ENCODE assay signal across 17 mouse cellular contexts in genomic region chr11:66025728-66026127, GRCm38 (mm10).
DNase-seq lines count a peak whose midpoint lies in the region; ATAC-seq lines count a peak whose summit lies in the region.
"Had no signal": no experiment of that assay in that cellular context is flagged by ENCODE, and none has a peak within 500 bp of the region (broad histone marks: within the 10 kb centered on the region; RNA-seq: fewer than 3 reads in every experiment).

No protein-coding gene starts in this region.

- no peaks in the 10 kb centered on the region for H3K36me3 ChIP-seq in stomach, embryonic 15.5 days
- H3K36me3 ChIP-seq: heart, embryonic 13.5 days; hindbrain, embryonic 12.5 days had no signal

- H3K27me3 ChIP-seq in stomach, embryonic 15.5 days (replicated peaks), result no peaks in the 10 kb centered on the region
- H3K27me3 ChIP-seq: heart, embryonic 13.5 days; hindbrain, embryonic 12.5 days had no signal

- intact Hi-C loops in heart, postnatal 25 days (cut with DNase I), result no loop called here

- no peak overlapping the region for H3K9ac ChIP-seq in stomach, embryonic 15.5 days
- H3K9ac ChIP-seq: forebrain, postnatal 0 days; heart, embryonic 13.5 days; hindbrain, embryonic 12.5 days had no signal

- H3K4me3 ChIP-seq in stomach, embryonic 15.5 days (replicated peaks), result no peak overlapping the region
- H3K4me3 ChIP-seq: heart, embryonic 13.5 days; hindbrain, embryonic 12.5 days had no signal

- 21% methylated on average over 1 of the region's 1 CpGs for WGBS in stomach, embryonic 15.5 days

- no peaks in the 10 kb centered on the region for H3K4me1 ChIP-seq in stomach, embryonic 15.5 days
- H3K4me1 ChIP-seq: heart, embryonic 13.5 days; hindbrain, embryonic 12.5 days had no signal

- no peak overlapping the region for H3K4me2 ChIP-seq in stomach, embryonic 15.5 days
- H3K4me2 ChIP-seq: heart, embryonic 13.5 days; hindbrain, embryonic 12.5 days had no signal

- H3K9me3 ChIP-seq in stomach, embryonic 15.5 days, result no peaks in the 10 kb centered on the region
- H3K9me3 ChIP-seq: heart, embryonic 13.5 days; hindbrain, embryonic 12.5 days had no signal

- no peak overlapping the region for H3K27ac ChIP-seq in stomach, embryonic 15.5 days
- H3K27ac ChIP-seq: heart, embryonic 13.5 days; hindbrain, embryonic 12.5 days had no signal

- ATAC-seq in stomach, embryonic 15.5 days (ENCODE audit: insufficient read depth, low FRiP score, low read depth), result peak; percentile 71; the same call in 1 of the 2 replicates
- ATAC-seq: forebrain, postnatal 0 days; hindbrain, embryonic 16.5 days; inflammation-experienced regulatory T-cells, adult 6 months had no signal

- DNase-seq in heart, adult 11 months, result peak; percentile 29
- no peak for DNase-seq in heart, postnatal 25 days (ENCODE audit: low spot score)
- DNase-seq in retina, embryonic 14.5 days (ENCODE audit: low spot score), result peak; percentile 16
- DNase-seq in retina, postnatal 1 day, result no peak
- no peak for DNase-seq in cerebellum, postnatal 4 days (ENCODE audit: low spot score in 2 of 2)
- DNase-seq: adrenal gland, adult 2 months; adrenal gland, postnatal 25 days; cerebellum, adult 2 months; cerebellum, postnatal 10 days; forebrain, postnatal 0 days; gastrocnemius, postnatal 14 days; heart, postnatal 4 days had no signal

Comparison
In these comparisons a context has a peak if more than half of its experiments do, and no peak if none do; other contexts are left out.
1. DNase-seq: peak in heart, adult 11 months (single experiment) and retina, embryonic 14.5 days (single experiment); none in heart, postnatal 25 days (single experiment), retina, postnatal 1 day (single experiment) and cerebellum, postnatal 4 days (0 of 2).